Mouse (Mus musculus): ENCODE measurements around the gene Car5a. TPM values are rescaled to one million over a fixed set of nuclear protein-coding genes. Genes with fewer than 3 reads are reported as not detected.

Car5a gene
- polyA plus RNA-seq, 1 experiment, result not detected

DNA sequence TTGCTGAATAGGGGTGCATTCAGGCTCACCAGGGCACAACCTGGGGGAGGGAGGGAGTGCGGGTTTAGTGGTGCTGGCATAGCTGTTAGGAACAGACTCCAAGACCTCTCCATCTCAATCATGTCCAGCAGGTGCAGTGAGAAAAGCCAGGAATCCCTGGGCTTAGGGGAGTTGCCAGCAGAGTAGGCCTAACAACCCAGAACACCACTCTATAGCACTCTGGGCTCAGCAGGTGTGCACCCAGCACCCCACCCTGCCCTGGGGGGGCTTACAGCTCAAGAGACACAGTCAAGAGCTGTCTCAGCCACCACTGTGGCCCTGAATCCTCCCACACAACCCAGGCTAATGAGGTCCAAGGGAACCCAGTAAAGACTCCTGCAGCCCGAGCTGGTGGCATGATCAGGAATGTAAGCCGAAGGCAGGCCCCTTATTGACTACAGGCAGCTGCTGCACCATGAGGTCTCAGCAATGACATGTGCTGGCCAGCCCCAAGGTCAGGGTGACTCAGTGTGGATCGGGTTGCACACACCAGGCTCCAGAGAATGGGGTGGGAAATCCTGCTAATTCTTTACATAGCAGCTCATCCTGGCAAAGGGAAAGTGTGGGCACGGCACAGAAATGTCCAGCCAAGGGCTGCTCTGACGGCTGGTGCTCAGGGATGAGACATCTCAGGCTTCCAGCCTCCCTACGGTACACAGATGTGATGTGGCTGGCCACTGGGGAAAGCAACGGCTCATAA is 43.0 kb downstream of the Car5a start:
- TF ChIP-seq MAX (IDR thresholded peaks at IDR 0.05) (peak; percentile 80), FOSL1 (IDR thresholded peaks at IDR 0.05; ENCODE audit: insufficient read depth, low read length, poor library complexity, severe bottlenecking) (peak; percentile 44), CTCF (IDR thresholded peaks at IDR 0.05; ENCODE audit: control insufficient read depth, insufficient read depth, insufficient read length) (no peak), MYOD1 (IDR thresholded peaks at IDR 0.05; ENCODE audit: control insufficient read depth, insufficient read length, low read depth) (peak; percentile 82)
- no peaks in the 10 kb centered on the region for H3K27me3 ChIP-seq (ENCODE audit: control insufficient read depth, insufficient read depth, insufficient read length)
- H3K79me2 ChIP-seq (ENCODE audit: control insufficient read depth, insufficient read depth), result peaks cover 87% of the 10 kb centered on the region
- H3K4me3 ChIP-seq (ENCODE audit: insufficient read depth, poor library complexity, severe bottlenecking), result no peak overlapping the region
- peaks cover 63% of the 10 kb centered on the region for H3K79me3 ChIP-seq (ENCODE audit: low read depth)
- H3ac ChIP-seq (ENCODE audit: control insufficient read depth, insufficient read length, low read depth), result no peak overlapping the region
- peaks cover 4% of the 10 kb centered on the region for H3K36me3 ChIP-seq (ENCODE audit: control insufficient read depth, insufficient read depth)

- H3K36me3 ChIP-seq (ENCODE audit: control insufficient read depth, insufficient read depth), result peaks cover 19% of the 10 kb centered on the region
- H3K4me3 ChIP-seq (ENCODE audit: insufficient read depth, poor library complexity, severe bottlenecking), result no peak overlapping the region
- H3K79me2 ChIP-seq (ENCODE audit: control insufficient read depth, insufficient read depth), result peaks cover 83% of the 10 kb centered on the region
- TF ChIP-seq MYOG (IDR thresholded peaks at IDR 0.05; ENCODE audit: control insufficient read depth, extremely low read depth, insufficient read length) (no peak), MYOD1 (IDR thresholded peaks at IDR 0.05; ENCODE audit: control insufficient read depth, insufficient read length, low read depth) (no peak), FOSL1 (IDR thresholded peaks at IDR 0.05; ENCODE audit: insufficient read depth, low read length, poor library complexity, severe bottlenecking) (no peak), USF1 (IDR thresholded peaks at IDR 0.05; ENCODE audit: low read depth) (no peak), MAX (IDR thresholded peaks at IDR 0.05) (no peak), CEBPB (IDR thresholded peaks at IDR 0.05; ENCODE audit: low read depth) (no peak), CTCF (IDR thresholded peaks at IDR 0.05; ENCODE audit: control insufficient read depth, insufficient read depth, insufficient read length) (no peak)
- peaks cover 44% of the 10 kb centered on the region for H3K79me3 ChIP-seq (ENCODE audit: low read depth)
- peak overlapping the region; percentile 46 for H3ac ChIP-seq (ENCODE audit: control insufficient read depth, insufficient read length, low read depth)
- no peaks in the 10 kb centered on the region for H3K27me3 ChIP-seq (ENCODE audit: control insufficient read depth, insufficient read depth, insufficient read length)
These were observed 45.3 kb downstream of the Car5a start for GRCm38 (mm10) chr8:121899180-121900044.

GRCm38 (mm10) chr8:121898401-121898931 is 46.2 kb downstream of the Car5a start:
- H3K79me2 ChIP-seq (ENCODE audit: control insufficient read depth, insufficient read depth), result peaks cover 74% of the 10 kb centered on the region
- H3K79me3 ChIP-seq (ENCODE audit: low read depth), result peaks cover 35% of the 10 kb centered on the region
- H3K27me3 ChIP-seq (ENCODE audit: control insufficient read depth, insufficient read depth, insufficient read length), result no peaks in the 10 kb centered on the region
- H3ac ChIP-seq (ENCODE audit: control insufficient read depth, insufficient read length, low read depth), result no peak overlapping the region
- TF ChIP-seq MYOD1 (IDR thresholded peaks at IDR 0.05; ENCODE audit: control insufficient read depth, insufficient read length, low read depth) (peak; percentile 40), CEBPB (IDR thresholded peaks at IDR 0.05; ENCODE audit: low read depth) (peak; percentile 90), MAX (IDR thresholded peaks at IDR 0.05) (no peak), FOSL1 (IDR thresholded peaks at IDR 0.05; ENCODE audit: insufficient read depth, low read length, poor library complexity, severe bottlenecking) (no peak), MYOG (IDR thresholded peaks at IDR 0.05; ENCODE audit: control insufficient read depth, extremely low read depth, insufficient read length) (no peak), USF1 (IDR thresholded peaks at IDR 0.05; ENCODE audit: low read depth) (no peak)
- H3K4me3 ChIP-seq (ENCODE audit: insufficient read depth, poor library complexity, severe bottlenecking), result no peak overlapping the region
- peaks cover 19% of the 10 kb centered on the region for H3K36me3 ChIP-seq (ENCODE audit: control insufficient read depth, insufficient read depth)

- TF ChIP-seq CTCF (IDR thresholded peaks at IDR 0.05; ENCODE audit: control insufficient read depth, insufficient read depth, insufficient read length) (no peak), CEBPB (IDR thresholded peaks at IDR 0.05; ENCODE audit: low read depth) (peak; percentile 8), FOSL1 (IDR thresholded peaks at IDR 0.05; ENCODE audit: insufficient read depth, low read length, poor library complexity, severe bottlenecking) (no peak), MAX (IDR thresholded peaks at IDR 0.05) (no peak), USF1 (IDR thresholded peaks at IDR 0.05; ENCODE audit: low read depth) (no peak), MYOD1 (IDR thresholded peaks at IDR 0.05; ENCODE audit: control insufficient read depth, insufficient read length, low read depth) (peak; percentile 27), MYOG (IDR thresholded peaks at IDR 0.05; ENCODE audit: control insufficient read depth, extremely low read depth, insufficient read length) (no peak)
- H3K36me3 ChIP-seq (ENCODE audit: control insufficient read depth, insufficient read depth), result peaks cover 19% of the 10 kb centered on the region
- peaks cover 74% of the 10 kb centered on the region for H3K79me2 ChIP-seq (ENCODE audit: control insufficient read depth, insufficient read depth)
- no peak overlapping the region for H3K4me3 ChIP-seq (ENCODE audit: insufficient read depth, poor library complexity, severe bottlenecking)
- H3K27me3 ChIP-seq (ENCODE audit: control insufficient read depth, insufficient read depth, insufficient read length), result no peaks in the 10 kb centered on the region
- peak overlapping the region; percentile 3 for H3ac ChIP-seq (ENCODE audit: control insufficient read depth, insufficient read length, low read depth)
- H3K79me3 ChIP-seq (ENCODE audit: low read depth), result peaks cover 31% of the 10 kb centered on the region
These were observed 46.8 kb downstream of the Car5a start for GRCm38 (mm10) chr8:121897871-121898381.

- no peak overlapping the region for H3K4me3 ChIP-seq (ENCODE audit: insufficient read depth, poor library complexity, severe bottlenecking)
- H3ac ChIP-seq (ENCODE audit: control insufficient read depth, insufficient read length, low read depth), result no peak overlapping the region
- peaks cover 74% of the 10 kb centered on the region for H3K79me2 ChIP-seq (ENCODE audit: control insufficient read depth, insufficient read depth)
- H3K36me3 ChIP-seq (ENCODE audit: control insufficient read depth, insufficient read depth), result peaks cover 19% of the 10 kb centered on the region
- TF ChIP-seq MAX (IDR thresholded peaks at IDR 0.05) (no peak), MYOG (IDR thresholded peaks at IDR 0.05; ENCODE audit: control insufficient read depth, extremely low read depth, insufficient read length) (no peak), FOSL1 (IDR thresholded peaks at IDR 0.05; ENCODE audit: insufficient read depth, low read length, poor library complexity, severe bottlenecking) (no peak), MYOD1 (IDR thresholded peaks at IDR 0.05; ENCODE audit: control insufficient read depth, insufficient read length, low read depth) (no peak), USF1 (IDR thresholded peaks at IDR 0.05; ENCODE audit: low read depth) (no peak), CEBPB (IDR thresholded peaks at IDR 0.05; ENCODE audit: low read depth) (no peak), CTCF (IDR thresholded peaks at IDR 0.05; ENCODE audit: control insufficient read depth, insufficient read depth, insufficient read length) (no peak)
- H3K27me3 ChIP-seq (ENCODE audit: control insufficient read depth, insufficient read depth, insufficient read length), result no peaks in the 10 kb centered on the region
- peaks cover 31% of the 10 kb centered on the region for H3K79me3 ChIP-seq (ENCODE audit: low read depth)
These were observed 47.5 kb downstream of the Car5a start for GRCm38 (mm10) chr8:121897205-121897604.
